7 mouse cellular contexts compared by ENCODE assay signal in genomic region chr4:144960188-144960904, GRCm38 (mm10).
DNase-seq lines count a peak whose midpoint lies in the region; ATAC-seq and TF ChIP-seq lines count a peak whose summit lies in the region.

No protein-coding gene starts in this region.

- DNase-seq in adrenal gland, postnatal 36 days = peak; percentile 85 to 90
- DNase-seq in heart, postnatal 10 days = peak; percentile 69 to 71
- peak; percentile 85 for DNase-seq in stomach, postnatal 0 days (ENCODE audit: low spot score)
- DNase-seq in forebrain, embryonic 10.5 days (ENCODE audit: extremely low spot score, low spot score) = no peak
- DNase-seq in frontal cortex, adult 2 months (ENCODE audit: extremely low spot score in 1 of 2, low spot score in 1 of 2) = no peak
- DNase-seq in embryo, embryonic 10 days (ENCODE audit: low spot score) = no peak

- TF ChIP-seq CTCF in stomach, postnatal 0 days (IDR thresholded peaks at IDR 0.05; ENCODE audit: low read depth) = no peak

- intact Hi-C loops in heart, postnatal 10 days (cut with DNase I) = no loop called here

- peak; percentile 57 for TF ChIP-seq EP300 in stomach, postnatal 0 days (optimal IDR thresholded peaks at IDR 0.05)

- 47% methylated on average over 8 of the region's 8 CpGs for WGBS in liver, embryonic 12.5 days (ENCODE audit: insufficient replicate concordance)
- WGBS in stomach, postnatal 0 days = 40% methylated on average over 8 of the region's 8 CpGs
- 61% methylated on average over 8 of the region's 8 CpGs for WGBS in forebrain, embryonic 10.5 days

- H3K4me2 ChIP-seq in liver, embryonic 12.5 days = no peak overlapping the region
- H3K4me2 ChIP-seq in stomach, postnatal 0 days (replicated peaks; ENCODE audit: low read depth) = no peak overlapping the region

- no peaks in the 10 kb centered on the region for H3K36me3 ChIP-seq in liver, embryonic 12.5 days
- no peaks in the 10 kb centered on the region for H3K36me3 ChIP-seq in stomach, postnatal 0 days (ENCODE audit: control insufficient read depth, insufficient read depth, low read length)
- H3K36me3 ChIP-seq in forebrain, embryonic 10.5 days (replicated peaks) = no peaks in the 10 kb centered on the region

- peak; percentile 74 for ATAC-seq in liver, embryonic 12.5 days
- ATAC-seq in stomach, postnatal 0 days (ENCODE audit: low FRiP score, low TSS enrichment) = peak; percentile 87

- no peak overlapping the region for H3K9ac ChIP-seq in liver, embryonic 12.5 days
- no peak overlapping the region for H3K9ac ChIP-seq in stomach, postnatal 0 days (ENCODE audit: low read length)

- H3K4me3 ChIP-seq in liver, embryonic 12.5 days = no peak overlapping the region
- no peak overlapping the region for H3K4me3 ChIP-seq in stomach, postnatal 0 days (ENCODE audit: low read depth, low read length)
- no peak overlapping the region for H3K4me3 ChIP-seq in forebrain, embryonic 10.5 days

- H3K4me1 ChIP-seq in liver, embryonic 12.5 days = peaks cover 23% of the 10 kb centered on the region; the same call in 1 of the 2 replicates
- H3K4me1 ChIP-seq in stomach, postnatal 0 days (replicated peaks; ENCODE audit: control insufficient read depth, insufficient read depth) = no peaks in the 10 kb centered on the region
- 0 out of 2 replicates have a peak, but pooled peaks cover 6% of the 10 kb centered on the region for H3K4me1 ChIP-seq in forebrain, embryonic 10.5 days

- peak overlapping the region; percentile 54; the same call in 1 of the 2 replicates for H3K27ac ChIP-seq in liver, embryonic 12.5 days
- peak overlapping the region; percentile 84 for H3K27ac ChIP-seq in stomach, postnatal 0 days (replicated peaks)
- no peak overlapping the region for H3K27ac ChIP-seq in forebrain, embryonic 10.5 days

- H3K9me3 ChIP-seq in liver, embryonic 12.5 days (replicated peaks) = no peaks in the 10 kb centered on the region
- no peaks in the 10 kb centered on the region for H3K9me3 ChIP-seq in stomach, postnatal 0 days (ENCODE audit: control insufficient read depth, low read length)
- H3K9me3 ChIP-seq in forebrain, embryonic 10.5 days = no peaks in the 10 kb centered on the region

- H3K27me3 ChIP-seq in liver, embryonic 12.5 days (replicated peaks) = no peaks in the 10 kb centered on the region; the same call in 1 of the 2 replicates
- no peaks in the 10 kb centered on the region for H3K27me3 ChIP-seq in stomach, postnatal 0 days (ENCODE audit: control insufficient read depth, insufficient read depth, low read length)
- no peaks in the 10 kb centered on the region for H3K27me3 ChIP-seq in forebrain, embryonic 10.5 days (ENCODE audit: poor library complexity, severe bottlenecking)

Comparison
In these comparisons a context has a peak if more than half of its experiments do, and no peak if none do; other contexts are left out.
1. DNase-seq: peak in adrenal gland, postnatal 36 days (2 of 2), heart, postnatal 10 days (2 of 2) and stomach, postnatal 0 days (single experiment); none in forebrain, embryonic 10.5 days (single experiment), frontal cortex, adult 2 months (0 of 2) and embryo, embryonic 10 days (single experiment).